Mouse (Mus musculus) limb, embryonic 14.5 days (tissue): ENCODE data around the gene Gm20388. TPM values are rescaled to one million over a fixed set of nuclear protein-coding genes. Genes with fewer than 3 reads are reported as not detected.

Experiments
- ATAC-seq: fragments of 200-750 bp; cut with Nextera tagmentation; 2 replicates; pipeline ENCODE4 v1.8.0; 2017; ENCODE audit warnings: low read depth, moderate number of reproducible peaks, moderate TSS enrichment; ENCODE audit not compliant: low FRiP score
- DNase-seq: peaks from one replicate; pipeline ENCODE4 v3.0.0-alpha.2; 2015; ENCODE audit warnings: low spot score
- H3K27ac ChIP-seq: fragments of 300-500 bp; sonication (generic); replicated peaks from 2 replicates; pipeline ENCODE4 v1.5.1; 2014; ENCODE audit warnings: low read depth, mild to moderate bottlenecking, low read length, moderate library complexity, mixed read lengths
- H3K27me3 ChIP-seq: fragments of 300-500 bp; sonication (generic); 2 replicates; pipeline ENCODE4 v1.6.1; 2014; ENCODE audit warnings: low read length, mixed read lengths; ENCODE audit not compliant: control insufficient read depth, insufficient read depth
- H3K36me3 ChIP-seq: fragments of 300-500 bp; sonication (generic); 2 replicates; pipeline ENCODE4 v1.6.1; 2014; ENCODE audit warnings: mild to moderate bottlenecking, low read length, moderate library complexity, mixed read lengths; ENCODE audit not compliant: control insufficient read depth, insufficient read depth
- H3K4me1 ChIP-seq: fragments of 300-500 bp; sonication (generic); 2 replicates; pipeline ENCODE4 v1.6.1; 2014; ENCODE audit warnings: antibody characterized with exemption, low read length, mixed read lengths; ENCODE audit not compliant: control insufficient read depth, insufficient read depth
- H3K4me2 ChIP-seq: fragments of 300-500 bp; sonication (generic); replicated peaks from 2 replicates; pipeline ENCODE4 v1.6.1; 2014; ENCODE audit warnings: low read depth, mild to moderate bottlenecking, low read length, moderate library complexity; ENCODE audit not compliant: severe bottlenecking
- H3K4me3 ChIP-seq: fragments of 300-500 bp; sonication (generic); replicated peaks from 2 replicates; pipeline ENCODE4 v1.5.1; 2014; ENCODE audit warnings: low read length
- H3K9ac ChIP-seq: fragments of 300-500 bp; sonication (generic); 2 replicates; pipeline ENCODE4 v1.6.1; 2014; ENCODE audit warnings: mild to moderate bottlenecking, low read depth, low read length, moderate library complexity; ENCODE audit not compliant: severe bottlenecking
- H3K9me3 ChIP-seq: fragments of 300-500 bp; sonication (generic); 2 replicates; pipeline ENCODE4 v1.6.1; 2016; ENCODE audit warnings: low read length; ENCODE audit not compliant: control insufficient read depth
- POLR2A ChIP-seq: fragments of 200-500 bp; IDR thresholded peaks from 2 replicates; pipeline ENCODE4 v1.8.0; 2012; ENCODE audit warnings: inconsistent platforms, mild to moderate bottlenecking, moderate library complexity, borderline replicate concordance; ENCODE audit not compliant: insufficient read depth, insufficient read length; ENCODE audit errors: extremely low read depth
- WGBS: fragments of 180-500 bp; shearing (Covaris S2); extraction: QIAGEN DNeasy Blood & Tissue Kit; methylation state at CpG from one replicate; pipeline ENCODE4 v1.1.7; 2014; 5-methylcytosine and 5-hydroxymethylcytosine counted together
- polyA plus RNA-seq, 2 experiments: library from polyadenylated mRNA; depleted of rRNA in 1 of 2; stranded (reverse) in 1 of 2; unstranded in 1 of 2; fragments of >200 nt; fragmentation: Nextera tagmentation in 1 of 2; extraction: Ambion mirVana in 1 of 2; gene quantifications; 2 replicates each; pipeline versions ENCODE4 v1.2.1 to v1.2.3; 2012 to 2014

Gene Gm20388
- polyA plus RNA-seq, 2 experiments, result 1.9 to 49.9 TPM

GRCm38 (mm10) chr8:122666827-122667226 is 2756.2 kb downstream of the Gm20388 start:
- no peak overlapping the region for H3K4me2 ChIP-seq
- TF ChIP-seq POLR2A, result no peak
- ATAC-seq (no peak), DNase-seq (no peak)
- H3K9ac ChIP-seq, result no peak overlapping the region
- 32% methylated on average over 12 of the region's 12 CpGs for WGBS
- no peaks in the 10 kb centered on the region for H3K9me3 ChIP-seq
- peaks cover 46% of the 10 kb centered on the region for H3K4me1 ChIP-seq
- peak overlapping the region; percentile 33; the same call in 1 of the 2 replicates for H3K27ac ChIP-seq
- H3K36me3 ChIP-seq, result no peaks in the 10 kb centered on the region
- no peak overlapping the region for H3K4me3 ChIP-seq
- no peaks in the 10 kb centered on the region for H3K27me3 ChIP-seq

- Histone ChIP-seq H3K4me2 (no peak overlapping the region), H3K9ac (no peak overlapping the region), H3K36me3 (no peaks in the 10 kb centered on the region), H3K4me3 (no peak overlapping the region), H3K4me1 (peaks cover 44% of the 10 kb centered on the region), H3K27ac (no peak overlapping the region), H3K9me3 (no peaks in the 10 kb centered on the region), H3K27me3 (no peaks in the 10 kb centered on the region)
- WGBS, result 79% methylated on average over 11 of the region's 11 CpGs
- DNase-seq, result no peak
- no peak for TF ChIP-seq POLR2A
- no peak for ATAC-seq
These were observed 2757.2 kb downstream of the Gm20388 start for GRCm38 (mm10) chr8:122667854-122668253.

GRCm38 (mm10) chr8:122669370-122669769 is 2758.7 kb downstream of the Gm20388 start:
- no peaks in the 10 kb centered on the region for H3K36me3 ChIP-seq
- DNase-seq (no peak), ATAC-seq (no peak)
- no peaks in the 10 kb centered on the region for H3K27me3 ChIP-seq
- no peak overlapping the region for H3K9ac ChIP-seq
- H3K9me3 ChIP-seq, result no peaks in the 10 kb centered on the region
- 46% methylated on average over 5 of the region's 5 CpGs for WGBS
- no peak overlapping the region for H3K4me2 ChIP-seq
- no peak for TF ChIP-seq POLR2A
- no peak overlapping the region for H3K27ac ChIP-seq
- peaks cover 41% of the 10 kb centered on the region for H3K4me1 ChIP-seq
- H3K4me3 ChIP-seq, result no peak overlapping the region

GRCm38 (mm10) chr8:122670001-122670400 is 2759.4 kb downstream of the Gm20388 start:
- DNase-seq, result no peak
- Histone ChIP-seq H3K27ac (no peak overlapping the region), H3K36me3 (no peaks in the 10 kb centered on the region), H3K27me3 (no peaks in the 10 kb centered on the region), H3K4me2 (no peak overlapping the region), H3K9ac (no peak overlapping the region), H3K4me3 (no peak overlapping the region), H3K4me1 (peaks cover 36% of the 10 kb centered on the region), H3K9me3 (no peaks in the 10 kb centered on the region)
- 26% methylated on average over 11 of the region's 11 CpGs for WGBS
- TF ChIP-seq POLR2A, result no peak
- no peak for ATAC-seq

GRCm38 (mm10) chr8:122670718-122671117 is 2760.1 kb downstream of the Gm20388 start:
- Histone ChIP-seq H3K27me3 (no peaks in the 10 kb centered on the region), H3K27ac (no peak overlapping the region), H3K4me1 (peaks cover 29% of the 10 kb centered on the region), H3K9ac (no peak overlapping the region), H3K4me2 (no peak overlapping the region), H3K36me3 (no peaks in the 10 kb centered on the region), H3K9me3 (no peaks in the 10 kb centered on the region), H3K4me3 (no peak overlapping the region)
- ATAC-seq (no peak), DNase-seq (no peak)
- 56% methylated on average over 3 of the region's 3 CpGs for WGBS
- no peak for TF ChIP-seq POLR2A

- H3K4me1 ChIP-seq, result peaks cover 25% of the 10 kb centered on the region
- peaks cover 5% of the 10 kb centered on the region for H3K27me3 ChIP-seq
- no peaks in the 10 kb centered on the region for H3K9me3 ChIP-seq
- no peak overlapping the region for H3K27ac ChIP-seq
- no peak overlapping the region for H3K4me2 ChIP-seq
- WGBS, result 57% methylated on average over 6 of the region's 6 CpGs
- H3K9ac ChIP-seq, result no peak overlapping the region
- H3K36me3 ChIP-seq, result no peaks in the 10 kb centered on the region
- no peak for ATAC-seq
- H3K4me3 ChIP-seq, result no peak overlapping the region
- no peak for TF ChIP-seq POLR2A
- DNase-seq, result no peak
These were observed 2761.3 kb downstream of the Gm20388 start for GRCm38 (mm10) chr8:122671894-122672293.
